Mouse (Mus musculus) stomach, postnatal 0 days (tissue): ENCODE results near the gene Tprn.

Experiments used
- CTCF ChIP-seq: IDR thresholded peaks from 2 replicates; pipeline ENCODE4 v1.5.1; 2016; ENCODE audit warnings: antibody characterized with exemption, low read depth, mild to moderate bottlenecking, moderate library complexity
- EP300 ChIP-seq: optimal IDR thresholded peaks from 2 replicates; pipeline ENCODE3; 2016; ENCODE audit warnings: antibody characterized with exemption

DNA sequence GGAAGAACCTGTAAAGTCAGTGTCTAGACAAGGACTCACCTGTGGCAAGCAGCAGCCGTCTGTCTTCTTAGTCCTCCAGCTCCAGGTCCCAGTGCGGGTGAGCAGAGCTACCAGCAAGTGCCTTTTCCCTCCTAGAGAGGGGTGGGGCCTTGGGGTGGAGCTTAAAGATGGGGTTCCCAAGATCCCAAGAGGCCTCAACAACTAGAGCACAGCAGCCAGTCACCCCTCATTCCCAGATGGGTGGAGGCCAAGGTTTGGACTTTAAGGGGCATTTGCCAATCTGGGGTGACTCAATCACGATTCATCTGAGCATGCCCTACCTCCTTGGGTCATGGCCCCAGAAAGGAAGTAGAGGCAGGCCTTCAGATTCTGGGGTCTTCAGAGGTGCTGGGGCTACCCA, 22.7 kb upstream of the Tprn start:
- TF ChIP-seq CTCF = no peak
- TF ChIP-seq EP300 = no peak
